Comparison of ENCODE assay signal across 9 mouse cellular contexts in genomic region chr2:172547116-172547515, GRCm38 (mm10). TPM values are rescaled to one million over a fixed set of nuclear protein-coding genes. Genes with fewer than 3 reads are reported as not detected.
DNase-seq lines count a peak whose midpoint lies in the region; ATAC-seq lines count a peak whose summit lies in the region.
"Had no signal": no experiment of that assay in that cellular context is flagged by ENCODE, and none has a peak within 500 bp of the region (broad histone marks: within the 10 kb centered on the region; RNA-seq: fewer than 3 reads in every experiment).

No protein-coding gene starts in this region.

- peak; percentile 31 for DNase-seq in adrenal gland, postnatal 14 days
- no peak for DNase-seq in adrenal gland, adult 18-20 months (ENCODE audit: low spot score in 2 of 2)
- peak; percentile 25 to 30 for DNase-seq in adrenal gland, postnatal 36 days
- peak; percentile 48 for DNase-seq in heart, postnatal 4 days
- DNase-seq in layer of hippocampus, adult 8-10 months (ENCODE audit: low spot score in 2 of 2): no peak
- no peak for DNase-seq in cerebellum, postnatal 4 days (ENCODE audit: low spot score in 2 of 2)

- no peak overlapping the region for H3K9ac ChIP-seq in limb, embryonic 15.5 days
- H3K9ac ChIP-seq in neural tube, embryonic 12.5 days: no peak overlapping the region

- peaks cover 83% of the 10 kb centered on the region for H3K27me3 ChIP-seq in limb, embryonic 15.5 days
- peaks cover 92% of the 10 kb centered on the region for H3K27me3 ChIP-seq in neural tube, embryonic 12.5 days (replicated peaks)

- ATAC-seq in limb, embryonic 15.5 days (ENCODE audit: insufficient number of reproducible peaks, low FRiP score, low TSS enrichment, low read depth): no peak
- peak; percentile 27; the same call in 1 of the 2 replicates for ATAC-seq in neural tube, embryonic 12.5 days (ENCODE audit: low FRiP score, low read depth)

- H3K4me1 ChIP-seq in limb, embryonic 15.5 days: peaks cover 53% of the 10 kb centered on the region
- H3K4me1 ChIP-seq in neural tube, embryonic 12.5 days: peaks cover 49% of the 10 kb centered on the region

- H3K36me3 ChIP-seq in limb, embryonic 15.5 days: no peaks in the 10 kb centered on the region
- no peaks in the 10 kb centered on the region for H3K36me3 ChIP-seq in neural tube, embryonic 12.5 days

- H3K9me3 ChIP-seq in limb, embryonic 15.5 days: no peaks in the 10 kb centered on the region
- H3K9me3 ChIP-seq in neural tube, embryonic 12.5 days: no peaks in the 10 kb centered on the region

- H3K4me2 ChIP-seq in limb, embryonic 15.5 days: peak overlapping the region; percentile 34
- peak overlapping the region; percentile 16; the same call in 1 of the 2 replicates for H3K4me2 ChIP-seq in neural tube, embryonic 12.5 days (replicated peaks)

- WGBS in limb, embryonic 15.5 days: under 1% methylated on average over 21 of the region's 21 CpGs
- under 1% methylated on average over 21 of the region's 21 CpGs for WGBS in neural tube, embryonic 12.5 days

- H3K4me3 ChIP-seq in limb, embryonic 15.5 days: peak overlapping the region; percentile 10
- H3K4me3 ChIP-seq in neural tube, embryonic 12.5 days: no peak overlapping the region

- H3K27ac ChIP-seq in limb, embryonic 15.5 days: no peak overlapping the region
- H3K27ac ChIP-seq in neural tube, embryonic 12.5 days: no peak overlapping the region

RNA-seq across cellular contexts. Expression of gene Tfap2c, which starts 2.3 kb away (rescaled TPM):
- not detected in 2 replicates for total RNA-seq in adrenal gland, postnatal 14 days (2021)
- not detected for total RNA-seq in adrenal gland, adult 18-20 months (2021)
- not detected for total RNA-seq in adrenal gland, postnatal 36 days (2021)
- total RNA-seq in heart, postnatal 4 days (2021): not detected
- polyA plus RNA-seq in limb, embryonic 15.5 days (2015; fragmentation: Nextera tagmentation; extraction: Ambion mirVana): 20.1 and 20.4 TPM in 2 replicates
- 1.0 and 1.1 TPM in 2 replicates for polyA plus RNA-seq in neural tube, embryonic 12.5 days (2016; fragmentation: Nextera tagmentation; extraction: Ambion mirVana)
- total RNA-seq in layer of hippocampus, adult 8-10 months (2022): under 1 TPM in 1 of 4 experiments, not detected in 3; 0.11 TPM
- polyA plus RNA-seq: small intestine, adult 2 months had no signal

Comparison
In these comparisons a context has a peak if more than half of its experiments do, and no peak if none do; other contexts are left out.
1. DNase-seq: peak in adrenal gland, postnatal 14 days (single experiment), adrenal gland, postnatal 36 days (2 of 2) and heart, postnatal 4 days (single experiment); none in adrenal gland, adult 18-20 months (0 of 2), layer of hippocampus, adult 8-10 months (0 of 2) and cerebellum, postnatal 4 days (0 of 2).